Mouse (Mus musculus): ENCODE results near the gene Suds3.

Gene Suds3

DNA sequence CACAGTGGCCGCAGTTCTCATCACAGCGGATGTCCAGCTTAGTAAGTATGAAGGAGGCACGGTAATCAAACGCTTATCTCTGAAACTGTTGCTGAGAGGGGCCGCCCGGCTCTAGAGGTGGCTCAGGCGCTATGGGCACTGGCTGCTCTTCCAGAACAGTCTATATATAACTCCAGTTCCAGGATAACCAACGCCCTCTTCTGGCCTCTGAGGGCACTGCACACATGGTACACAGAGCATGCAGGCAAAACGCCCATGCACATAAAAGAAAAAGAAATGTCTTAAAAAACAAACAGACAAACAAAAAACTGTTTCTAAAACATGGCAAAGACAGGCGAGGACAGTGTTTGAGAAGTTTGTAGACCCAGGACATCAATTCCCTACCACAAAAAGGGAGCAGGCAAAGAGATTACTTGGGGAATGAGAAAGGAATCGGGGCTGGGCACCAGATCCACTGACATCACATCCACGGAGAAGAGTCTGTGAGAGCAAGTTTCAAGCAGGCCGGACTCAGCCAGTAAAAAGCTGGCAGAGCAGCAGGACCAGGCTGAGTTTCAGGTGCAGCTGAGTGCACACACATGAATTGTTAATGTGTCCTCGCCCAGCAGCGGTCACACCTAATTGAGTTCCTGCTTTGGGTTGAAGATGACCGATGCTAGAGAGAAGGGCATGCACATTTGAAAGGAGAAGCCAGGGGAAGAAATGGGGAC is 4.7 kb downstream of the Suds3 start:
- no peak for DNase-seq

DNA sequence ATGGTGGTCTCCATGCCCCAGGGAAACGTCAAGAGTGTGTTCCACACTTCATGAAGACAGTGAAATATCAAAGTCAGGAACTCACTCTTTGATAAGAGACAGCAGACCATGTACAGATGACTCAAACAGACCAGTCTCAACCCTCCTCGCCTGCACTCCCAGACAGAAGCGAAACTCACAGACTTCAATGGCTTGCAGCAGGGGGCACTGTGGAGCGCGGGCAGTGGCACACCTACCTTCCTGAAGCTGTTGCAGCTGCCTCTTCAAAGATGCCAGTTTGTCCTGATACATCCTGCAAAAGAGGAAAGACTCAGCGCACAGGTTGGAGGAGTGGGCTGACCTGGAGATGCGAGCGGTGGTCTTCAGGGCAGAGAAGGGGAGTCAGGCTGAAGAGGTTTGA is 6.4 kb downstream of the Suds3 start:
- DNase-seq: no peak

DNA sequence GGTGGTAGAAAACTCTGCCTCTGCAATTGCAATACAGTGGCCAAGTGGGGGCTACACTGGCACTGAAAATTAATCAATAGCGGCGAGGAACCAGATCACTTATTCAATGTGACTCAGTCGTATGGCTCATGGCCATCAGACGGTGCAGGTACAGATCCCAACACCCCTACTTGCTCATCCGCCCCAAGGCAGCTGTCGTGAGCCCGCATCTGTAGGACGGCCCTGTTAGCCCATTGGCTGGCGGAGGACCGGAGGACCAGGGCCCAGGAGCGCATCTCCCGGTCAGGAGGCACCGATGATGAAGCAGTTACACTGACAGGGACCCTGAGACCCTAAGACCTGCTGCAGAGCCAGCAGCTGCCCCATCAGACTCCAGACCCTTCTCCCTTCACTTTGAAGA is 7.2 kb downstream of the Suds3 start:
- DNase-seq: no peak

DNA sequence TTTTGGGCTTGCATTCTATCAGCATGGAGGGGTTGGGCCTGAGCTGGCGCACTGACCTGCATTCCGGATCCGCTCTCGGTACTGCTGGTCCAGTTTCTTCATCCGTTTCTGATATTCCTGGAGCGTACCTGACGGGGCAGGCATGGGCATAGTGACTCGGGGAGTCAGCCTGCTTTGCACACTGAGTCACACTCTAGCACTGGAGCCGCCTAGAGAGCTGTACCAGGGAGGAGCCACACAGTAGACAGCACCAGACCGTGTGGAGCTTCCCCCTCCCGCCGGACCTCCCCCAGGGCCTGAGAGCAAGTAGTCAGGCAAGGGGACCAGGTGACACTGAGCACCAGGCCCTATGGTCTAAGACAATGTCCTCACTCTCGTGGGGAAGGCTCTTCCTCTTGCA is 7.6 kb downstream of the Suds3 start:
- DNase-seq: no peak

DNA sequence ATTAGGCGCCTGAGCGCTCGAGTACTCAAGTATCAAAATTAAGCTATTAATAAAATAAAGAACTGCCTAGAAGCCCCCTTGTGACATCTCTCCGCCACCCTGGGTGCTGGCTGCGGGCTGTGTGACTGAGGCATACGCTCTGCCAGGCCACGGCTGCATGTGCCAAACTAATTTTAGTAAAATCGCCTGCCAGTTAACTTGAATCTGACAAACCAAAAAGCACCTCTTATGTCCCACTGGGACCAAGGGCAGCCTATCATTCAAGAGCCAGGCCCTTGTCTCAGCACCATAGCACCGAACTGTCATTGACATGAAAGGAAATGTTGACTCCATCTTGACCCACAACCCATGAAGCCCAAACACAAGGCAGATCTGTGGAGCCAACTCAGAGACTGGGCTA is 10.2 kb downstream of the Suds3 start:
- DNase-seq: no peak

- DNase-seq: no peak
Observed at GRCm38 (mm10) chr5:117104329-117104728, 11.6 kb downstream of the Suds3 start.

DNA sequence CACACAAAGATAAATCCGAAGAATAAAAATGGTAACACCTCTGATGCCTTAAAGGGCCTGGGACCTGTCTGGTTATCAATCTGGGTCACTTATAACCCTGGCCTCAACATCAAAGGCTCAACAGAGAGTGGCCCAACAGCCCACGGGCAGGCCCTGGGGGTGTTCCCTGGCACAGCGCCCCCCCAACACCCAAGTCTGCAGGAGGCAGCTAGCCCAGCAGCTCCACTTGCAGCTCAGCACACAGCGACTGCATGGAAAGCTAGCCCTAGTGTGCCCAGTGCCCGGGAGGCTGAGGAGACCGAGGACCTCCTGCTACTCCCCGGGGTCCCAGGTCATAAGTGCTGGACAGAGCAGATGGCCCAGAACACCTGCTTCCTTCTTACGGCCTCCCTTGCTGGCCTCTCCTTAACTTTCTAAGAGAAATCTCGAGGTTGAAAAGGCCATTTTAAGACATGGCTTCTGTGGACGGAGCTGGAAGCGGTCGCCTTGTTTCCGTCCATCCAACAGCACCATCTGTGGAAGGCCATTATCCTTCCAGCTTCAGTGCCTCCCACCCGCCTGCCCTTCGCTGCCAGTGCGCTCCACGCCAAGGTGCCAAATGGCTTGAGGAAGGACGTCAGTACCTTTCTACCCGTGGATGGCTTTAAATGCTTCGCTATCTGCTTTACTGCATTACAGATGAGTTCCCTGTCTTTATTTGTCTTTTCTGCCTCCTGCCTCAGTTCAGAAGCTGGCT is 12.6 kb downstream of the Suds3 start:
- DNase-seq: no peak

DNA sequence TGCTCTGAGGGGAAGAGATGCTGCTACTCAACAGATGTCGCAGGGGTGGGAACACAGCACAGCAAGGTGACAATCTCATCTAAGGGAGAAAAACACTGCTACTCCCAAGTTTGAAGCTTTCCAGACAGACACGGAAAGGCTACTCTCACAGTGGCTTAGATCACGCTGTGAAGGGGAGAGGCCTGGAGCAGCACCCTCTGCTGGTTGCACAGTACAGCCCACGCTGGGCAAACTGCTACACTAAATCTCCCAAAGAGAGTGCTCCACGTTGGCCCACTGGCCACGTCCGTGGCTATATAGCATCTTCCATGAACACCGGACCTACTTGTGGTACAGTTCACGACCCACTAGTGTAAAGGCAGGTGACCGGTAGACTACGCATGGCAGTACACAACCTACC is 16.2 kb downstream of the Suds3 start:
- DNase-seq: no peak

DNA sequence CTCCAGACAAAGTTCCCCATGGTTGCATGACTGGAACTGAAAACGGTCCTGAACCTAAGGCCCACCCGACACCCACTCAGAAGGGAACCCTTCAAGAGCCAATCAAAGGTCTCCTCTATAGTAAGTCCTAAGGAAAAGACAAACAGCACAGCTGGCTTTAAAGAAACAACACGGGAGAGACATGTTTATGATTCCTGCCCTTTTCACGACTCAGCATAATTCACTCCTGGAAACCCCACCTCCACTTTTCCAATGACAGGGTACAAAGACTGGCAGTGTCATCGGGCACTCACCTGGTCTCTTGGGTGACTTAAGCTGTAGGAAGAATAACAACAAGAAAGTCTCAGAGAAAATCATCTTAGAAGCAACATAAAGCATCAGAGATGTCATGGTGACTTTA is 16.9 kb downstream of the Suds3 start:
- DNase-seq: no peak

DNA sequence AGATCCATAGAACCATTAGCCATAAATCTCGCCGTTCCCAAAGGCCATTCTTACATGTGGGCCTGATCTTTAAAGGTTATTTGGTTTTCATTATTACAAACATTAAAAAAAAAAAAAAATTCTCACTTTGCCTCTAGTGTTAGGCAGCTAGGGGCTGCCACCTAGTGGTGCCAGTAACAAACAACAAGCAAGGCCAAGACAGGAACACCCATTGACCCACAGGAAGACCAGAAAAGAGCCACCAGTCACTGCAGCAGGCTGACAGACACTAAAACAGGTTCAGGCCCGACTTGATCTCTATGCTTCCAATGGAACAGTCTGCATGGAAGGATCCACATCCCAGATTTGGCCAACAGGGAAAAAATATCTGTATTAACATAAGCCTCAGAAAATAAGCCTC is 19.2 kb downstream of the Suds3 start:
- DNase-seq: no peak

DNA sequence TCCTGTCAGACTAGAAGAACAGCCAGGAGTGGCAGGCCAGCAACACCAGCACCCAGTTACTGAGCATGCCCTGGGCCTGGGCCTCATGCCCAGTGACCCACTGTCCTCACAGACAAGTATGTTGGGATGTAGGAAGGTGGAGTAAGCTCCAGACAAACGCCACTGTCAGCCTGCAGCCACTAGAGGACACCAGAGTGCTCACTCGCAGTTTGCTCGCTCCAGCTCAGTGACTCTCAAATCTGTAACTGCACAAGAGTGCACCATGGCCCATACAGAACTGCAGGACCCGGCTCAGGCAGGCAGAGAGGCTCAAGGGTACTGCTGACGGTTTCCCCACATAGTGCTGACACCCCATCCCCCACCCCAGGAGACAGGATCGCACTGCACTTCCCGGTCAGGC is 21.5 kb downstream of the Suds3 start:
- DNase-seq: no peak

DNA sequence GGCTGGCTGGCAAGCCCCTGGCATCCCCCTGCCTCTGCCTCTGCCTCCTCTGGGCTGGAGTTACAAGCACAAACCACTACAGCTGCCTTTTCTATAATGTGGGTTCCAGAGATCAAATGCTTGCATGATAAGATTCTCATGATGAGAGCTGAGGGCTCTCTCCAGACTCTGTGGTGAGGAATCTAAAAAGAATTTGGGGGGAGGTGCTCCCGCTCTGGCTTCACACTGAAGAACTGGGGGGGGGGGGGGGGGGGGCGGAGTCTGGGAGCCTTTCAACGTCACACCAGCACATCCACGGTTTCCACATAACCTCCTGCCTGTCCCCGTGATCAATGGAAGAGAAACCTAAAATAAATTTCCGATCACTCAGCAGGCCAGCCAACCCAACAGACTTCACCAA is 26.1 kb downstream of the Suds3 start:
- DNase-seq: no peak

- DNase-seq: no peak
Observed at GRCm38 (mm10) chr5:117089147-117089546, 26.8 kb downstream of the Suds3 start.

- DNase-seq: no peak
Observed at GRCm38 (mm10) chr5:117087718-117088117, 28.2 kb downstream of the Suds3 start.

DNA sequence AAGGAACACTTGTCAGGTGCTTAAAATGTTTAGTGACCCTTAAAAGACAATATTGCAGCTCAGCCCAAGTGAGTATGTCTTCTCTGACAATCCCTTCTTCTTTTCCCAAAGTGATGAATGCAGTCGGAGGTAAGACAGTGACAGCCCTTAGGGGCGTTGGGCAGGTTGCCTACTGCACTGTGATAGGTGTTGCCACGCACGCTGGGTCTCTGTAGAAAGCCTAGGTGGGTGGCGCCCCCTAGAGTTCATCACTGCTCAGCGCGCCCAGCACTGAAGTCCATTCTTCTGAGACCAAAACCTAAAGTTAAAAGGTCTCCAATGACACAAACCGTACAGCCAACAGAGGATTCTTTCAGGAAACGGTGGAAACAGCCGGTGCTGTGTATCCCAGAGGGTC is 46.4 kb downstream of the Suds3 start:
- DNase-seq: peak; percentile 5 to 6

- DNase-seq: no peak
Observed at GRCm38 (mm10) chr5:117068808-117069497, 47.0 kb downstream of the Suds3 start.

- DNase-seq: no peak
Observed at GRCm38 (mm10) chr5:117068181-117068580, 47.7 kb downstream of the Suds3 start.

- no peak for DNase-seq
Observed at GRCm38 (mm10) chr5:117061251-117061650, 54.7 kb downstream of the Suds3 start.

DNA sequence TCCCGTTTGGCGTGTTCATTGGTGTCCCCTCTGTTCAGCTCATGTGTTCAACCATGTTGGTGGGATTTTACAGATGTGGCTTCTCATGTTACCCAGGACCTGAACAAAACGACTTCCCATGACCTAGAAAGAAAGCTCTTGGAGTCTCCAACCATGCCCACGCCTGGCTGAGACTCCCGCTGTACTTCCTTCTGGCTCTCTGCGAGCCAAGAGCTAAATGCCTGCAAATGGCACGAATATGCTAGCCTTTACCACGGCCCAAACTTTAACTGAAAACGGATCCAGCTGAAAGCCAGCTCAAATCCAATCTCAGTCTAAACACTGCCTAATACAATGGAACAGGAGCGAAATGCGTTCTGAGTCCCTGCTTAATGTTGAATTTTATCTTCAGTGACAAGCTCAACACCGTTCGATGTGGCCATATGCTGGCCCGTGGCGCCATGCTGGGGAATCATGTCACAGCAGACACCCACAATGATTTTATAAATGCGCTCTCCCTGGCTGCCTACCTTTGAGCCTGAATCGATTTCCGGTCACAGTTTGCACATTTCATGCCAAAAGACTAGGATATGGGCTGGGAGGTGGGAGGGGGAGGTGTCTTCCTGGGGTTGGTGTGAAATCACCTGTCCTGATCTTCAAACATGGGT is 55.3 kb downstream of the Suds3 start:
- DNase-seq: no peak

DNA sequence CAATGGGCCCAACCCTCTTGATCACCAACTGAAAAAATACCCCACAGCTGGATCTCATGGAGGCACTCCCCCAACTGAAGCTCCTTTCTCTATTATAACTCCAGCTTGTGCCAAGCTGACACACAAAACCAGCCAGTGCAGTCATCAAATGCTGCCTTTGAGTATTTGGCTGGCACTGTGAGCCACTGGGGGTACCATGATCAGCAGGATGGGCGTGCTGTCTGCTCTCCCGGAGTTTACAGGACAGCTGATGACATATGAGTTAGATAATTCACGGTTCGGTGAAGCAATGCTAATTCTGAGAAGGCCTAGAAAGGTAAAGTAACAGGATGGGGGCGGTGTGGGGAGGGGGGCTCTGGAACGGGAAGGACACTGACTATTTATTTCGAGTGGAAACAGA is 66.0 kb downstream of the Suds3 start:
- no peak for DNase-seq

DNA sequence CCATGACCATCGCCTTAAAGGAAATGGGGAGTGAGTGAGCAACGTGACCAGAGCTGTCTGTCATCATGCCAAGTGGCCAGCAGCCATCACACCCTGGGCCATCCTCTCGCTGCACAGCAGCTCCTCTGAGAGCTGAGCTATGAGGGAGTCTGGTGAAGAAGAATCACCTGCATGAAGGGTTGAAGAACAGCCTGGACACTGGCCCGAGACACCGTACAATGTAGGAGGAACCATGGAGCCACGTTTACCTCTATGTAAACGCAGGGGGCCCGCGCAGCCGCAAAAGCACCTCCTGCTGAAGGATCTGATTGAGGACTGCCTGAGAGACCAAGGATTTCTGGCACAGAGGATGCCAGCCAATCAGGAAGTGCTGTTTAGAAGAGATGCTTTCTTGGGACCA is 70.8 kb downstream of the Suds3 start:
- no peak for DNase-seq

DNA sequence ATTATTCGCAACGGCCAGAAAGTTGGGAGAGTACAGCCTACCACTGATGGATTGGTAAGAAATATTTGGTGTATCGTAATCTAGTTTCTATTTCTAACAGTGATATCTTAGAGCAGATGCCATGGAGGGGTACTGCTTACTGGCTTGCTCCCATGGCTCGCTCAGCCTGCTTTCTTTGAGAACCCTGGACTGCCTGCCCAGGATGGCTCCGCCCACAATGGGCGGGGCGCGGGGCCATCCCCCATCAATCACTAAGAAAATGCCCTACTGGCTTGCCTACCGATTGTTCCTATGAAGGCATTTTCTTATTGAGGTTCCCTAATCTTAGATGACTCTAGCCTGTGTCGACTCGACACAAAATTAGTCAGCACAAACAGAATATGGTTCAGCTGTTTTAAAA is 73.3 kb downstream of the Suds3 start:
- no peak for DNase-seq

Measured in thymus, adult 18-20 months (tissue).